Mouse (Mus musculus): ENCODE results near the gene Gabrb1.

GRCm38 (mm10) chr5:71842241-71842640 is 184.3 kb downstream of the Gabrb1 start:
- TF ChIP-seq ZC3H11A (IDR thresholded peaks at IDR 0.05; ENCODE audit: borderline replicate concordance, low read depth, low read length) (no peak), ZNF384 (IDR thresholded peaks at IDR 0.05; ENCODE audit: low read depth, low read length) (no peak)

All from ES-E14 (cell line).